8 mouse cellular contexts compared by ENCODE assay signal in the genomic region with DNA sequence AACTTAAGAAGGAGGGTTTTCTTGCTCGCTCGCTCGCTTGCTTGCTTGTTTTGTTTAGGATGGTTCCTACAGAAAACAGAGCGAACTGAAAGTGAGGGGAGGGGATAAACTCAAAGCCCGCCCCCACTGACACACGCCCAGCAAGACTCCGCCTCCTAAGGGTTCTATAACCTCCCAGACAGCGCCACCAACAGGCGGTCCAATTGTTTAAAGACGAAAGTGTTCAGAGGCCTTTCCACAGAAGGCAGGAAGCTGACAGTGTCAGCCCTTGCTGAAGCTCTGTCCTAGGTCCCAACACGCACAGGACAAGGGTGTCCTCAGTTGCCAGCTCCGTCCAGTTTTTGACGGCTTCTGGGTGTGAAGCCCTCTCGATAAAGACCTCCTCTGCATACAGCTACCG. TPM values are rescaled to one million over a fixed set of nuclear protein-coding genes. Genes with fewer than 3 reads are reported as not detected.
DNase-seq lines count a peak whose midpoint lies in the region; ATAC-seq and TF ChIP-seq lines count a peak whose summit lies in the region.

No protein-coding gene starts in this region.

- H3K27me3 ChIP-seq in C2C12 (ENCODE audit: control insufficient read depth, insufficient read depth, insufficient read length) = peaks cover 14% of the 10 kb centered on the region
- no peaks in the 10 kb centered on the region for H3K27me3 ChIP-seq in embryonic facial prominence, embryonic 11.5 days (ENCODE audit: control insufficient read depth, insufficient read depth, low read length)
- H3K27me3 ChIP-seq in heart, embryonic 12.5 days (replicated peaks) = peaks cover 8% of the 10 kb centered on the region; the same call in 1 of the 2 replicates
- no peaks in the 10 kb centered on the region for H3K27me3 ChIP-seq in lung, embryonic 14.5 days (ENCODE audit: insufficient read depth, low read length)

- no peaks in the 10 kb centered on the region for H3K79me2 ChIP-seq in C2C12 (ENCODE audit: control insufficient read depth, insufficient read depth)

- no peaks in the 10 kb centered on the region for H3K9me3 ChIP-seq in embryonic facial prominence, embryonic 11.5 days (replicated peaks; ENCODE audit: control insufficient read depth, low read length)
- H3K9me3 ChIP-seq in heart, embryonic 12.5 days (replicated peaks) = no peaks in the 10 kb centered on the region
- H3K9me3 ChIP-seq in lung, embryonic 14.5 days (ENCODE audit: low read depth, low read length) = no peaks in the 10 kb centered on the region

- no peak overlapping the region for H3ac ChIP-seq in C2C12 (ENCODE audit: control insufficient read depth, insufficient read length, low read depth)

- 26% methylated on average over 15 of the region's 15 CpGs for WGBS in embryonic facial prominence, embryonic 11.5 days
- 20% methylated on average over 15 of the region's 15 CpGs for WGBS in heart, embryonic 12.5 days
- 29% methylated on average over 15 of the region's 15 CpGs for WGBS in lung, embryonic 14.5 days

- peak overlapping the region; percentile 11 for H3K4me3 ChIP-seq in C2C12 (ENCODE audit: insufficient read depth, poor library complexity, severe bottlenecking)
- H3K4me3 ChIP-seq in embryonic facial prominence, embryonic 11.5 days (ENCODE audit: low read depth, low read length) = no peak overlapping the region
- H3K4me3 ChIP-seq in heart, embryonic 12.5 days = peak overlapping the region; percentile 35
- H3K4me3 ChIP-seq in lung, embryonic 14.5 days (ENCODE audit: low read depth, low read length) = no peak overlapping the region

- no peak for TF ChIP-seq CTCF in C2C12 (IDR thresholded peaks at IDR 0.05; ENCODE audit: control insufficient read depth, insufficient read depth, insufficient read length)
- peak; percentile 66 for TF ChIP-seq CTCF in lung, embryonic 14.5 days (IDR thresholded peaks at IDR 0.05; ENCODE audit: low read depth)

- H3K4me1 ChIP-seq in embryonic facial prominence, embryonic 11.5 days (ENCODE audit: control insufficient read depth, insufficient read depth, low read length) = peaks cover 2% of the 10 kb centered on the region; the same call in 1 of the 2 replicates
- H3K4me1 ChIP-seq in heart, embryonic 12.5 days (replicated peaks) = peaks cover 12% of the 10 kb centered on the region
- no peaks in the 10 kb centered on the region for H3K4me1 ChIP-seq in lung, embryonic 14.5 days (ENCODE audit: insufficient read depth)

- no peaks in the 10 kb centered on the region for H3K36me3 ChIP-seq in C2C12 (ENCODE audit: control insufficient read depth, insufficient read depth)
- H3K36me3 ChIP-seq in embryonic facial prominence, embryonic 11.5 days (replicated peaks; ENCODE audit: control insufficient read depth, insufficient read depth, low read depth, low read length) = no peaks in the 10 kb centered on the region
- H3K36me3 ChIP-seq in heart, embryonic 12.5 days = no peaks in the 10 kb centered on the region
- no peaks in the 10 kb centered on the region for H3K36me3 ChIP-seq in lung, embryonic 14.5 days (ENCODE audit: insufficient read depth)

- no peak overlapping the region for H3K4me2 ChIP-seq in embryonic facial prominence, embryonic 11.5 days (ENCODE audit: low read depth, low read length)
- H3K4me2 ChIP-seq in heart, embryonic 12.5 days = peak overlapping the region; percentile 47
- H3K4me2 ChIP-seq in lung, embryonic 14.5 days = peak overlapping the region; percentile 32

- no peaks in the 10 kb centered on the region for H3K79me3 ChIP-seq in C2C12 (ENCODE audit: low read depth)

- H3K27ac ChIP-seq in embryonic facial prominence, embryonic 11.5 days (replicated peaks; ENCODE audit: low read depth, low read length) = no peak overlapping the region
- H3K27ac ChIP-seq in heart, embryonic 12.5 days (ENCODE audit: poor library complexity, severe bottlenecking) = no peak overlapping the region
- H3K27ac ChIP-seq in lung, embryonic 14.5 days (ENCODE audit: low read depth) = no peak overlapping the region

- peak; percentile 89 for DNase-seq in T-cell, adult 2 months (ENCODE audit: low spot score)
- DNase-seq in embryonic facial prominence, embryonic 11.5 days (ENCODE audit: low spot score) = peak; percentile 78
- peak; percentile 87 to 92 for DNase-seq in kidney, postnatal 36 days
- peak; percentile 92 for DNase-seq in lung, embryonic 14.5 days
- peak; percentile 48 for DNase-seq in retina, postnatal 7 days (ENCODE audit: low read depth, low spot score)
- peak; percentile 88 to 89 for DNase-seq in thymus, postnatal 36 days

- ATAC-seq in embryonic facial prominence, embryonic 11.5 days (replicated peaks; ENCODE audit: insufficient number of reproducible peaks, low FRiP score, low TSS enrichment, low read depth) = no peak
- ATAC-seq in heart, embryonic 12.5 days (ENCODE audit: insufficient number of reproducible peaks, low FRiP score) = peak; percentile 63
- peak; percentile 35; the same call in 1 of the 2 replicates for ATAC-seq in lung, embryonic 14.5 days (ENCODE audit: insufficient read depth)

- H3K9ac ChIP-seq in embryonic facial prominence, embryonic 11.5 days (replicated peaks; ENCODE audit: low read length) = no peak overlapping the region
- no peak overlapping the region for H3K9ac ChIP-seq in heart, embryonic 12.5 days
- no peak overlapping the region for H3K9ac ChIP-seq in lung, embryonic 14.5 days

TF ChIP-seq in C2C12, 6 proteins besides CTCF, POLR2A, EP300 and RAD21:
- no peak for TF ChIP-seq MAX (IDR thresholded peaks at IDR 0.05)

RNA-seq across cellular contexts. Expression of a gene that starts 23.2 kb away (rescaled TPM):
- polyA plus RNA-seq in C2C12 (2012; fragmentation: generic; extraction: Trizol) = not detected
- not detected in 2 replicates for polyA plus RNA-seq in embryonic facial prominence, embryonic 11.5 days (2014; fragmentation: Nextera tagmentation; extraction: Ambion mirVana)
- polyA plus RNA-seq in heart, embryonic 12.5 days (2016; fragmentation: Nextera tagmentation; extraction: Ambion mirVana) = not detected in 2 replicates
- polyA plus RNA-seq in lung, embryonic 14.5 days (2014; fragmentation: Nextera tagmentation; extraction: Ambion mirVana) = 0.24 and 0.69 TPM in 2 replicates

RNA-seq across cellular contexts. Expression of a gene that starts 29.0 kb away (rescaled TPM):
- 1.8 TPM for polyA plus RNA-seq in C2C12 (2012; fragmentation: generic; extraction: Trizol)
- polyA plus RNA-seq in embryonic facial prominence, embryonic 11.5 days (2014; fragmentation: Nextera tagmentation; extraction: Ambion mirVana) = 1.7 and 2.2 TPM in 2 replicates
- polyA plus RNA-seq in heart, embryonic 12.5 days (2016; fragmentation: Nextera tagmentation; extraction: Ambion mirVana) = 5.4 and 5.5 TPM in 2 replicates
- 2.6 and 3.7 TPM in 2 replicates for polyA plus RNA-seq in lung, embryonic 14.5 days (2014; fragmentation: Nextera tagmentation; extraction: Ambion mirVana)

RNA-seq across cellular contexts. Expression of a gene that starts 30.0 kb away (rescaled TPM):
- polyA plus RNA-seq in C2C12 (2012; fragmentation: generic; extraction: Trizol) = 9.2 TPM
- polyA plus RNA-seq in embryonic facial prominence, embryonic 11.5 days (2014; fragmentation: Nextera tagmentation; extraction: Ambion mirVana) = 3.9 and 4.2 TPM in 2 replicates
- 3.6 and 3.8 TPM in 2 replicates for polyA plus RNA-seq in heart, embryonic 12.5 days (2016; fragmentation: Nextera tagmentation; extraction: Ambion mirVana)
- polyA plus RNA-seq in lung, embryonic 14.5 days (2014; fragmentation: Nextera tagmentation; extraction: Ambion mirVana) = 3.0 and 3.2 TPM in 2 replicates

Comparison
In these comparisons a context has a peak if more than half of its experiments do, and no peak if none do; other contexts are left out.
1. H3K4me3 ChIP-seq: peak in C2C12 (single experiment) and heart, embryonic 12.5 days (single experiment); none in embryonic facial prominence, embryonic 11.5 days (single experiment) and lung, embryonic 14.5 days (single experiment).
2. Peak in every context shown above with its lines, with median percentiles within 50 percentile points of each other: DNase-seq.